Mouse (Mus musculus) right cerebral cortex, adult 18-20 months (tissue): ENCODE measurements around the gene Pomgnt2.
"Not testable (repeated sequence)": the region's sequence is repeated elsewhere in the genome, so short reads cannot be mapped to it uniquely, and the experiment has no call there.

ENCODE experiments used
- DNase-seq: peaks from one replicate; pipeline ENCODE4 v3.0.0; 2022; ENCODE audit warnings: mixed read lengths

Gene Pomgnt2

GRCm38 (mm10) chr9:121997010-121997409, at the start of gene Pomgnt2:
Pomgnt2 (minus strand) TSS chr9:121997110.
- no peak for DNase-seq

- no peak for DNase-seq
Measured at GRCm38 (mm10) chr9:122039848-122040247, 42.9 kb upstream of the Pomgnt2 start.

- DNase-seq: no peak
Measured at GRCm38 (mm10) chr9:122038631-122039030, 41.7 kb upstream of the Pomgnt2 start.

- no peak for DNase-seq
Measured at GRCm38 (mm10) chr9:122036496-122037054, 39.7 kb upstream of the Pomgnt2 start.

GRCm38 (mm10) chr9:122035807-122036206, 38.9 kb upstream of the Pomgnt2 start:
- no peak for DNase-seq

- DNase-seq: no peak
Measured at GRCm38 (mm10) chr9:122034949-122035348, 38.0 kb upstream of the Pomgnt2 start.

- DNase-seq: no peak
Measured at GRCm38 (mm10) chr9:122032071-122032470, 35.2 kb upstream of the Pomgnt2 start.

GRCm38 (mm10) chr9:122030706-122031105, 33.8 kb upstream of the Pomgnt2 start:
- DNase-seq: no peak

- DNase-seq: no peak
Measured at GRCm38 (mm10) chr9:122029765-122030164, 32.9 kb upstream of the Pomgnt2 start.

GRCm38 (mm10) chr9:122027914-122028745, 31.2 kb upstream of the Pomgnt2 start:
- no peak for DNase-seq

- DNase-seq: no peak
Measured at GRCm38 (mm10) chr9:122027081-122027913, 30.4 kb upstream of the Pomgnt2 start.

- no peak for DNase-seq
Measured at GRCm38 (mm10) chr9:122025855-122026590, 29.1 kb upstream of the Pomgnt2 start.

GRCm38 (mm10) chr9:122024419-122024818, 27.5 kb upstream of the Pomgnt2 start:
- DNase-seq: no peak

- no peak for DNase-seq
Measured at GRCm38 (mm10) chr9:122023873-122024272, 27.0 kb upstream of the Pomgnt2 start.

- peak; percentile 28 for DNase-seq
Measured at GRCm38 (mm10) chr9:122022776-122023175, 25.9 kb upstream of the Pomgnt2 start.

GRCm38 (mm10) chr9:122021581-122021980, 24.7 kb upstream of the Pomgnt2 start:
- DNase-seq: no peak

- DNase-seq: not testable (repeated sequence)
Measured at GRCm38 (mm10) chr9:122021171-122021570, 24.3 kb upstream of the Pomgnt2 start.

- DNase-seq: no peak
Measured at GRCm38 (mm10) chr9:122020321-122020720, 23.4 kb upstream of the Pomgnt2 start.

GRCm38 (mm10) chr9:122018782-122019395, 22.0 kb upstream of the Pomgnt2 start:
- DNase-seq: peak; percentile 55

- DNase-seq: no peak
Measured at GRCm38 (mm10) chr9:122018079-122018478, 21.2 kb upstream of the Pomgnt2 start.

GRCm38 (mm10) chr9:122014241-122014667, 17.3 kb upstream of the Pomgnt2 start:
- peak; percentile 71 for DNase-seq

- DNase-seq: no peak
Measured at GRCm38 (mm10) chr9:122013629-122014028, 16.7 kb upstream of the Pomgnt2 start.
